Mouse (Mus musculus): Measurements from ENCODE around the gene Svs1.
"Not testable (repeated sequence)": the region's sequence is repeated elsewhere in the genome, so short reads cannot be mapped to it uniquely, and the experiment has no call there.

Gene Svs1

DNA sequence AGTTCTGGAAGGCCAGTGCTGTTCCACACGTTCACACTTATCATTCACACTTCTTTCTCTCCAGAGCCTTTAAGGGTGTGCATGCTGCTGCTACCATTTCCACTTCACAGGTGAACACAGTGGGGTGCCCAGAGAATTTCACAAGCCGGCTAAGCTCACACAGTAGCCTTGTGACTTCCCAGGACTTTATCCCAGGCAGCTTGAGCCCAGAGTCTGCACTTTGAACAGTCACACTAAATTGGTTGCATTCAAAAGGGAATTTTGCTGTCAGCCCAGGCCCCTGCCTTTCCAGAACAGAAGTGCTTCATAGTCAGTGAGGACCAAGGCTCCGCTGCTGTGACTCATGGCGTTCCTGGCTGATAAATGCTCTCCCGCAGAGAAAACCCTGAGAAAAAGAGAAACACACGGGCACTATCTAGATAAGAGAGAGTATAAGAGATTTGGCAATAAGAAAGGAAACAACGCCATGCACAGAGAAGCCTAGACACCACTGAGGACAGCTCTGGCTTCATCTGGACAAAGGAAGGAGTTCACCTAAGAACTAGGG, at the start of gene Svs1:
Svs1 (plus strand) TSS at position 418 of the 547 bp plus-strand sequence.
- no peak for DNase-seq (ENCODE audit: low spot score in 2 of 2)

- no peak for DNase-seq (ENCODE audit: low spot score in 2 of 2)
Observed at GRCm38 (mm10) chr6:48949596-48949995, 37.1 kb upstream of the Svs1 start.

DNA sequence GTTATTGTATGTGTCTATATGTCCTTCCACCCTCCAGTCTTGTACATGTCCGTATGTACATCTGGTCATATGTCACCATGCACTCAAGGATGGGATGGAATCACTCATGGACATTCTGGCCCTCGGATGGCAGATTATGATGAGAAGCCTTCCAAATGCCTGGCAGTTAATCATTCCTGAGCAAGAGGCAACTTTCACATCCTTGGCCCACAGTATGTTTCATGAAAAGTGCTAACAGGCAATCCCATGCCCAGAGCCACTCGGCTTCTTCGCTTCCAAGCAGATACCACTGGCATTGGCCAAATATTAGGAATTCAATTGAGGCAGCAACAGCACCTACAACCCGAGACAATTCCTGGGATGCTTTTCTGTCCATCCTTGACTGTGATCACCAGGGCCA, 36.0 kb upstream of the Svs1 start:
- no peak for DNase-seq (ENCODE audit: low spot score in 2 of 2)

GRCm38 (mm10) chr6:48951630-48952029, 35.0 kb upstream of the Svs1 start:
- no peak for DNase-seq (ENCODE audit: low spot score in 2 of 2)

GRCm38 (mm10) chr6:48953220-48953619, 33.4 kb upstream of the Svs1 start:
- no peak for DNase-seq (ENCODE audit: low spot score in 2 of 2)

DNA sequence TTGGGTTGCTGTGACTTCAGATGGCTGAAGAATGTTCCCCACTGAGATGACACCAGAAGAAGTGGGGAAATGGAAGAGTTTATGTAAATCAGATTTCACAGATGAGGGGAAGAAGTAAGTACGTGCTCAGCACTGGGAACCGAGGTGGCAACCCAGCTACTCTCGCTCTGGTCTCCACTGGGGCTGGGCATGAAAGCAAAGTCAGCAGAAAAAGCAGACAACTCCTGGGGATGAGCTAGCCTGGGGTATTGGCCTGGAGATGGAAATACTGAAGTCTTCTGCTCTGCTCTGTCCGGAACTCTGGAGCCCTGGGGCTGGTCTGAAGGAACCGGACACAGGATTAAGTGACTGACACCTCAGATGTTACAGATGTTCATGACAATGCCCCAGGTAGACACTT, 32.5 kb upstream of the Svs1 start:
- no peak for DNase-seq (ENCODE audit: low spot score in 2 of 2)

- DNase-seq (ENCODE audit: low spot score in 2 of 2), result peak; percentile 44 to 59
Observed at GRCm38 (mm10) chr6:48954946-48955345, 31.7 kb upstream of the Svs1 start.

DNA sequence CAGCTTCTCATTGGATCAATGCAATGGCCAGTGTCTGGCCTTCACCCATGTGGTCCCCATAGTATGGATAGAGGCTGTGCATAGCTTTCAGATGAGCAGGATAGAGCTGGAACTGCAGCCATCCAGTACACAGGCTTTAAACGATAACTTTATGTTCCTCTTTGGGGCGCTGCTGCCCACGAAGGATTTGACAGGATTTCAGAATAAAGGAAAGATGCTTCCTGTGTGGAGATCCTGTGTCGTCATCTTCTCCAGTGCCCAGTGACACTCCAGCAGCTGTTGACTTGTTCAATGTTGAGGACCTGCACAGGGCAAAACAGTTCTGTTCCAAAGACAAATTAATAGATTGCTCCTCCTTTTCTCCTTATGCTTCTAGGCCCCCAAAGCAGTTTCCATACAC, 29.9 kb upstream of the Svs1 start:
- no peak for DNase-seq (ENCODE audit: low spot score in 2 of 2)

DNA sequence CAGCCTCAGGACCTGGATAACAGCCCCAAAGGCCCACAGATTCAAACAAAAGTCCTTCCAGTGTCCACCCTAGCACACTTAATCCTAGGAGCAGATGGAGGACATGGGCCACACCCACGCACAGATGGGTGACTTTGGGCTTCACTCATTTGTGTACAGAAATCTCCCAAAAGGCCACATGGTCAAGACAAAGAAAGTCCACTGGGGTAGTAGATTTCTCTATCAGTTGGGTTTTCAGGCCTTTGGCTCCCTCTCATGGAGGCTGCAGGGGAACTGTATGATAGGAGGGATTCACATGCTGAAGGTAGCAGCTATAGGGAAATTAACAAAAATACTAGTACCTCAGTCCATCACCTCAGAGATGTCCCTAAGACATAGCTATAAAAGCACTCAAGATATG, 28.6 kb upstream of the Svs1 start:
- peak; percentile 43 to 60 for DNase-seq (ENCODE audit: low spot score in 2 of 2)

- not testable (repeated sequence) for DNase-seq (ENCODE audit: low spot score in 2 of 2)
Observed at GRCm38 (mm10) chr6:48959151-48959550, 27.5 kb upstream of the Svs1 start.

DNA sequence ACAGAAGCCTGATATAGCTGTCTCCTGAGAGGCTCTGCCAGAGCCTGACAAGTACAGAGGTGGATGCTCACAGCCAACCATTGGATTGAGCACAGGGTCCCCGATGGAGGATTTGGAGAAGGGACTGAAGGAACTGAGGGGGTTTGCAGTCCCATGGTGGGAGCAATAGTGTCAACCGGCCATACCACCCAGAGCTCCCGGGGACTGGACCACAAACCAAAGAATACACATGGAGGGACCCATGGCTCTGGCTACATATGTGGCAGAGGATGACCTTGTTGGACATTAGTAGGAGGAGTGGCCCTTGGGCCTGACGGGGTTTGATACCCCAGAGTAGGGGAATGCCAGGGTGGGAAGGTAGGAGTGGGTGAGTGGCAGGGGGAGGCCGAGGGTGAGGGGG, 20.0 kb upstream of the Svs1 start:
- DNase-seq (ENCODE audit: low spot score in 2 of 2), result not testable (repeated sequence)

DNA sequence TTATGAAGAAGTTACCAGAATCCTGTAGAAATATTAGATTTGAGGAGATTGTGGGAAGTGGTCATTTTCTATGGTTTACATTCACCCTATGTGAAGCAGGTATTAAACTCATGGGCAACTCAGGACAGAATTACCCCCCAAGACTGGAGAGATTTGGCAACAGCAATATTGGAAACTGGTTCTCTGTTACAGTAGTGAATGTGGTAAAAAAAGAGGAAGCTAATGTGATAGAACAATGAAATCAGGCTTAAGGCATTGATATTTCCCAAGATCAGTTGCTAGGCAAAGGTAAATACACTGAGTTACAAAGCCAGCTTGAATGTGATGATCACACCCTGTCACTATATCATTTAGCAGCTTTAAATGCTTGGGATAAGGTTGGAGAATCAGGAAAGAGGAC, 18.8 kb upstream of the Svs1 start:
- no peak for DNase-seq (ENCODE audit: low spot score in 2 of 2)

- DNase-seq (ENCODE audit: low spot score in 2 of 2), result no peak
Observed at GRCm38 (mm10) chr6:48974663-48975062, 12.0 kb upstream of the Svs1 start, which contains the start of gene Doxl2. TSS of gene Doxl2 (plus strand) at chr6:48974963.

DNA sequence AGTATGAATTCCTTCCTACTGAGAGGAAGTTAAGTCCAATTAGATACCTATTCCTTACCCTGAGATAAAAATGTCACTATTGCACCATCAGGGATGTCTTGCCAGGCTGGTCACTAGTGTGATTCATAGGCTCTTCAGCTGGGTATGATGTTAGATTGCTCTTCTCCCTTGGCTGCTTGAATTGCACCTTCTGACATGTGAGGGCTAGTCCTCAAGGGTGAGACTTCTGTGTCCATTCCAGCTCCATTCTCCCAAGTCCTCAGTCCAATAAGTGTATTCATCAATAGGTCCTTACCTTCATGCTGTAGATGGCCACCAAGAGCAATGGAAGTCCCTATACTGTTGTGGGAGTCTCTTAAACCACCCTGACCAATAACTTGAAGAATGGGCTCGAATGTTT, 7.0 kb upstream of the Svs1 start:
- no peak for DNase-seq (ENCODE audit: low spot score in 2 of 2)

- DNase-seq (ENCODE audit: low spot score in 2 of 2), result peak in 1 of 2 experiments; percentile 41
Observed at GRCm38 (mm10) chr6:48982305-48982704, 4.4 kb upstream of the Svs1 start.

- no peak for DNase-seq (ENCODE audit: low spot score in 2 of 2)
Observed at GRCm38 (mm10) chr6:48989971-48990370, 3.3 kb downstream of the Svs1 start.

- no peak for DNase-seq (ENCODE audit: low spot score in 2 of 2)
Observed at GRCm38 (mm10) chr6:48991991-48992390, 5.3 kb downstream of the Svs1 start.

GRCm38 (mm10) chr6:48998186-48998585, 11.5 kb downstream of the Svs1 start:
- DNase-seq (ENCODE audit: low spot score in 2 of 2), result peak in 1 of 2 experiments; percentile 10

DNA sequence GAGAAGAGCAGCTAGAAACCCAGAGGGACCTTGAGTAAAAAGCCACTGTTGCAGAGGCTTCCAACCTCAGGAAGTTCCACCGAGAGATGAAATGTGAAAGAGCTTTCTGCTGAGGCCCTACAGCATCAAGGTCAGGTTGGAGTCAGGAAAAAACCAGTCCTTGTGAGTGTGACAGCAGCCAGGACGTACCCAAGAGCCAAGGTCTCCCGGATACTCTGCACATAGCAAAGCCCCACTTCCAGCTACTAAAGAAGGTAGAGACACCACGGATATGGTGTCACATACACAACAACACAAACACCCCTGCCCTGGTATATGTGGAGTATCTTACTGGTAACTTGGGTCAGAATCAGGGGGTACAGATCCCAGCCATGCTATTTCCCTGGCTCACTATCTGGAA, 12.1 kb downstream of the Svs1 start:
- peak in 1 of 2 experiments; percentile 10 for DNase-seq (ENCODE audit: low spot score in 2 of 2)

DNA sequence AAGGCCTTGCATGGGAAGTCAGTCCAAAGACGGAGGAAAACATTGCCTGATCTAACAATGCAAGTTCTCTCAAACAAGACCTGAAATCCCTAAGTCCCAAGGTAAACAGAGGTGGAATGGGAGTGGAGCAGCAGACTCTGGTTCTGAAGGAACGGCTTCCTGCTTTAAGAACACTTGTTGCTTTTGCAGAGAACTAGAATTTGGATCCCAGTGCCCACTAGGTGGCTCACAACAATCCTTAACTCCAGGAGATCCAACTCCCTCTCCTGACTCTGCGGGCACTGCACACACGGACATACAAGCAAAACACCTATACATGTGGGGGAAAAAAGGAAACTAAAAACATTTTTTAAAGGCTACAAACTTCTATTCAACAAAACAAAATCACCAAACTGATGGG, 16.7 kb downstream of the Svs1 start:
- peak in 1 of 2 experiments; percentile 33 for DNase-seq (ENCODE audit: low spot score in 2 of 2)

GRCm38 (mm10) chr6:49007981-49008380, 21.3 kb downstream of the Svs1 start:
- peak; percentile 72 to 81 for DNase-seq (ENCODE audit: low spot score in 2 of 2)

GRCm38 (mm10) chr6:49008420-49009160, 21.9 kb downstream of the Svs1 start:
- peak in 1 of 2 experiments; percentile 13 for DNase-seq (ENCODE audit: low spot score in 2 of 2)

DNA sequence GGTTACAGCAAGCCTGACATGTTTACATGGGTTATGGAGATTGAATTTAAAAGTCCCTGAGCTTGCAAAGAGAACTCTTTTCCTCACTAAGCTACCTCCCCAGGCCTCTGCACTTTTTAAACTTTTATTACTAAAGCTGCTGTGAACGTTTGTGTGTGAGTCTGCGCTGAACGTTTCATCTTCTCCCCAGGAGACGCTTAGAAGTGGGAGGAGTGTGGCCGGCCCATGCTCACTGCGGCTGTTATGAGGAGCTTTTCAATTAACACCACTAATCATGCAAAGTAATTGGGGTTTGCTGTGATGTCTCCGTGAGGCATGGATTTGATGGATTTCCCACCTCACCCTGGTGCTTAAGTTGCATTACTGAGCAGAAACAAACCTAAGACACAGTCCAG, 22.5 kb downstream of the Svs1 start:
- DNase-seq (ENCODE audit: low spot score in 2 of 2), result peak in 1 of 2 experiments; percentile 11

All from right cerebral cortex, postnatal 10 days (tissue).